Mouse (Mus musculus) testis, postnatal 10 days (tissue): ENCODE data around the gene Mfsd6.
"Not testable (repeated sequence)": the region's sequence is repeated elsewhere in the genome, so short reads cannot be mapped to it uniquely, and the experiment has no call there.

ENCODE experiments used
- DNase-seq: peaks from one replicate; pipeline ENCODE4 v3.0.0; 2021; ENCODE audit warnings: low spot score

Mfsd6 gene

GRCm38 (mm10) chr1:52708745-52709144, 18.5 kb downstream of the Mfsd6 start:
- no peak for DNase-seq

- DNase-seq: no peak
These were observed 20.2 kb downstream of the Mfsd6 start for GRCm38 (mm10) chr1:52707030-52707429.

GRCm38 (mm10) chr1:52702738-52703491, 24.3 kb downstream of the Mfsd6 start:
- no peak for DNase-seq

- no peak for DNase-seq
These were observed 25.3 kb downstream of the Mfsd6 start for GRCm38 (mm10) chr1:52701941-52702340.

- not testable (repeated sequence) for DNase-seq
These were observed 32.8 kb downstream of the Mfsd6 start for GRCm38 (mm10) chr1:52694456-52694855.

- DNase-seq: no peak
These were observed 39.6 kb downstream of the Mfsd6 start for GRCm38 (mm10) chr1:52687636-52688035.

GRCm38 (mm10) chr1:52683550-52683949, 43.7 kb downstream of the Mfsd6 start:
- no peak for DNase-seq

- no peak for DNase-seq
These were observed 50.6 kb downstream of the Mfsd6 start for GRCm38 (mm10) chr1:52676621-52677020.

- no peak for DNase-seq
These were observed 51.4 kb downstream of the Mfsd6 start for GRCm38 (mm10) chr1:52675561-52676551.

GRCm38 (mm10) chr1:52669931-52670330, 57.3 kb downstream of the Mfsd6 start:
- no peak for DNase-seq

- DNase-seq: no peak
These were observed 58.4 kb downstream of the Mfsd6 start for GRCm38 (mm10) chr1:52668743-52669323.

- DNase-seq: no peak
These were observed 64.0 kb downstream of the Mfsd6 start for GRCm38 (mm10) chr1:52663228-52663627.

GRCm38 (mm10) chr1:52660765-52661164, 66.5 kb downstream of the Mfsd6 start:
- no peak for DNase-seq

- DNase-seq: no peak
These were observed 67.0 kb downstream of the Mfsd6 start for GRCm38 (mm10) chr1:52660278-52660677.

GRCm38 (mm10) chr1:52658160-52658559, 69.1 kb downstream of the Mfsd6 start:
- DNase-seq: no peak

- no peak for DNase-seq
These were observed 72.1 kb downstream of the Mfsd6 start for GRCm38 (mm10) chr1:52655153-52655552.

- no peak for DNase-seq
These were observed 73.9 kb downstream of the Mfsd6 start for GRCm38 (mm10) chr1:52653366-52653765.

- DNase-seq: no peak
These were observed 74.5 kb downstream of the Mfsd6 start for GRCm38 (mm10) chr1:52652601-52653253.

- no peak for DNase-seq
These were observed 77.2 kb downstream of the Mfsd6 start for GRCm38 (mm10) chr1:52650066-52650465.

- peak; percentile 70 for DNase-seq
These were observed 78.9 kb downstream of the Mfsd6 start for GRCm38 (mm10) chr1:52648153-52649027.

- no peak for DNase-seq
These were observed 86.5 kb downstream of the Mfsd6 start for GRCm38 (mm10) chr1:52640736-52641135.
